Mouse (Mus musculus) midbrain, embryonic 10.5 days (tissue): Measurements from ENCODE around the gene Myof. TPM values are rescaled to one million over a fixed set of nuclear protein-coding genes. Genes with fewer than 3 reads are reported as not detected.
A peak's percentile ranks its signal among the peaks of the same experiment; 100 is the strongest.

ENCODE experiments used
- DNase-seq: peaks from one replicate; pipeline ENCODE4 v3.0.0-alpha.2; 2017; ENCODE audit warnings: low spot score
- H3K27ac ChIP-seq: fragments of 300-500 bp; sonication (generic); replicated peaks from 2 replicates; pipeline ENCODE4 v1.5.1; 2016; ENCODE audit warnings: mild to moderate bottlenecking
- H3K27me3 ChIP-seq: fragments of 300-500 bp; sonication (generic); 2 replicates; pipeline ENCODE4 v1.6.1; 2016; ENCODE audit warnings: low read depth, mild to moderate bottlenecking; ENCODE audit not compliant: poor library complexity, severe bottlenecking
- H3K36me3 ChIP-seq: fragments of 300-500 bp; sonication (generic); 2 replicates; pipeline ENCODE4 v1.6.1; 2016; ENCODE audit warnings: mild to moderate bottlenecking, moderate library complexity
- H3K4me1 ChIP-seq: fragments of 300-500 bp; sonication (generic); 2 replicates; pipeline ENCODE4 v1.6.1; 2016
- H3K4me3 ChIP-seq: fragments of 300-500 bp; sonication (generic); 2 replicates; pipeline ENCODE4 v1.5.1; 2016; ENCODE audit warnings: mild to moderate bottlenecking, moderate library complexity
- H3K9me3 ChIP-seq: fragments of 300-500 bp; sonication (generic); replicated peaks from 2 replicates; pipeline ENCODE4 v1.6.1; 2016; ENCODE audit warnings: mild to moderate bottlenecking
- WGBS: fragments of 180-500 bp; shearing (Covaris S2); methylation state at CpG from one replicate; pipeline ENCODE4 v1.1.7; 2016; 5-methylcytosine and 5-hydroxymethylcytosine counted together
- polyA plus RNA-seq: library from polyadenylated mRNA; unstranded; fragments of >200 nt; fragmentation: Nextera tagmentation; extraction: Ambion mirVana; gene quantifications from 2 replicates; pipeline ENCODE4 v1.2.1, GENCODE M21; 2016

Gene Myof
- polyA plus RNA-seq: 1.5 and 2.2 TPM in 2 replicates

DNA sequence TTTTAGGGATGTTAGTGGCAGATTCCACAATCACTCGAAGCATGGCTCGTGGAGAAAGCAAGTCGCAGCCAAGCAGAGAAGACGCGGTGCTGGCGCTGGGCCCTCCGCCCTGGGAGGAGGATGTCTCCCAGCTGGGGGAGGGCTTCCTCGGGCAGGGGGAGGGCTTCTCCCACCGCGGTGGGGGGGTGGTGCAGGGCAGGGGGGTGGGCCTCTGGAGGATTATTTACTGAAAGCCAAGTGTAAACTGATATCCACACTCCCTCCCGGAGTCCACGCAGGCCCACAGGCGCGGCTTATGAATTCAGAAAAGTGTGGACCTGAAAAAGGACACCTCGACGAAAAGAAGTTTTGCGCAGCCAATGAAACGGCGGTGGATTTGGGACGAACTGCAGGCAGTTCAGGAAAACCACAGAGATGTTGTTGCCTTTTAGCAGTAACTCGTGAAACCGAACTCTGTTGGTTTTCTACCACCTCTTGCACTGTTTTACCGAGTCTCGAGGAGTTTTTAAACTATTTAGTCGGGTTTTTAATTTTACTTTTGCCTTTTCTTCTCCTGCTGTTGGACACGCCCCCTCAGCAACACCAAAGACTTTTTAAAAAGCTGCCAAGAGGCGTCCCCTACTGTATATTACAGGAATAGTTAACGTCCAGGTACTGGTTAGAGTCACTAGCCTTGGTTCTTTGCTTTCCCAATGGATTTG is at the start of gene Myof:
Gene Myof (minus strand): TSS at position 297 of the 701 bp plus-strand sequence.
- Histone ChIP-seq H3K4me3 (peak within 1 kb of the TSS; percentile 58), H3K27me3 (peaks cover 41% of the 10 kb centered on the region), H3K27ac (0 out of 2 replicates have a peak within 1 kb of the TSS, but pooled peaks have one; percentile 24), H3K9me3 (no peaks in the 10 kb centered on the region), H3K36me3 (no peaks in the 10 kb centered on the region), H3K4me1 (peaks cover 16% of the 10 kb centered on the region)
- WGBS: 1% methylated on average over 28 of the region's 28 CpGs
- DNase-seq: peak; percentile 59

DNA sequence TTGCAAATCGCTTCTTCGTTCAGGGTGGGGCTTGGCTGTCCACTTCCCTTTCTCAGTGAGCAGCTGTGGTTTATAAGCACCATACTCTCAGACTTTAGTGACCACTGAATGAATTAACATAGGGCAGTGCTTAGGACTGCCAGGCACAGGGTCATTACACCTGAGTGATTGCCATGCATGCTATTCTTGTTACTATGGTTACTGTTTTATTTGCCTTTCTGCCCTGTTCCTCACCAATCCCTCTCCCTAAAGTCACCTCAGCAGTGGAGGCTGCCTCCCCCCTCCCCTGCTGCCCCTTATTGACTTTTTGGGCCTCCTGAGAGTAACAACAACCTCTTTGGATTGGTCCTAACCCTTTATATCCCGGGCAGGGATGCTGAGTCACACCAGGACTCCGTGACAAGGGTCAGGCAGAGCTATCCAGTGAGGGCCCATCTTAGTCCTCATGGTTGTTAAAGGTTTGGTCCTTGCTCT is 48.2 kb upstream of the Myof start:
- Histone ChIP-seq H3K27ac (no peak overlapping the region), H3K4me3 (no peak overlapping the region), H3K4me1 (peaks cover 12% of the 10 kb centered on the region), H3K27me3 (peaks cover 28% of the 10 kb centered on the region), H3K9me3 (no peaks in the 10 kb centered on the region), H3K36me3 (no peaks in the 10 kb centered on the region)
- 57% methylated on average over 4 of the region's 4 CpGs for WGBS
- DNase-seq: no peak

DNA sequence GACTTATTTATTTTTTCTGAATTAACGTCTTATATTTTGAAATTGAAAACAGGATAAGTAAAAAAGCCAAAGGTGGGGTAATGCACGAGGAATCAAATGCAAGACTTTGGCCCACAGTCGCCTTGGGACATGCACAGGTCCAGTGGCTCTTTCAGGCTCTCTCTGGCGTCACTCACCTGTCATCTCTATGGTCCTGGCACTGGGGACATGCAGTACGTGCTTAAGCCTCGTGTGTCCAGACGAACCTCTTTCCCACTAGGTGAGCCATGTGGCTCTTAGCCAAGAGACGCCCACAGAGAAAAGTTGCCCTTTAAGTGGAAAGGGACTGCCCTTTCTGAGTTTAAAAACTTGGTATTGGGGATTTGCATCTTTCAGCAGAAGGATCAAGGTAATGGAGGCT is 46.0 kb upstream of the Myof start:
- no peak for DNase-seq
- Histone ChIP-seq H3K27ac (no peak overlapping the region), H3K27me3 (peaks cover 10% of the 10 kb centered on the region), H3K4me3 (no peak overlapping the region), H3K9me3 (no peaks in the 10 kb centered on the region), H3K36me3 (no peaks in the 10 kb centered on the region), H3K4me1 (peaks cover 9% of the 10 kb centered on the region)
- WGBS: 88% methylated on average over 8 of the region's 8 CpGs

DNA sequence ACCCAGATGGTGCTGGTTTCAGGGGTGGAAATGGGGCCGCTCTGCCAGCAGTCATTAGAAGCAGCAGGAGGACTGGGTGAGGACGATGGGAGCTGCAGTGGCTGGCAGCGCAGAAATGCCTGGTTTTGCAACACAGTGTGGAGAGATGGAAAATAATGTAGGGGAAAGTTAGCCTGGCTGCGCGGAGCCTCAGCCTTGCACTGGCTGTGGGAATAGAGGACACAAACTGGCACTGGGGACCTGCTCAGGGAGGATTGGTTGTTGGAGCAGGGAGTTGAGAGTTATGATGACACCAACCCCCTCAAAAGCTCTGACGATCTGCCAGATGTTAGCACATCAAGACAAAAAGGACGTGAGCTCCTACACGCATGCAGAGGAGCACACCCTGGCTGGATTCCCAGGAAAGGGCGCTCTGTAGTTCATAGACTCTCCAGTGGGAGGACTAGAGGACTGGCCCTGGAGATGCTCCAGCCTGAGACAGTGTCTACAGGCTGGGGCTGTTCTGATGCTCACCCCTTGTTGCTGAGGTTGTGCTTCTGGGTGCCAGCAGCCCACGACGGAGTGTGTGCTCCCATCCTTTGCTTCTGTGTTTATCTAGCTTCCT is 43.7 kb upstream of the Myof start:
- WGBS: 71% methylated on average over 11 of the region's 11 CpGs
- Histone ChIP-seq H3K4me1 (peaks cover 7% of the 10 kb centered on the region), H3K36me3 (no peaks in the 10 kb centered on the region), H3K9me3 (no peaks in the 10 kb centered on the region), H3K4me3 (no peak overlapping the region), H3K27ac (no peak overlapping the region), H3K27me3 (no peaks in the 10 kb centered on the region; the same call in 1 of the 2 replicates)
- DNase-seq: no peak

DNA sequence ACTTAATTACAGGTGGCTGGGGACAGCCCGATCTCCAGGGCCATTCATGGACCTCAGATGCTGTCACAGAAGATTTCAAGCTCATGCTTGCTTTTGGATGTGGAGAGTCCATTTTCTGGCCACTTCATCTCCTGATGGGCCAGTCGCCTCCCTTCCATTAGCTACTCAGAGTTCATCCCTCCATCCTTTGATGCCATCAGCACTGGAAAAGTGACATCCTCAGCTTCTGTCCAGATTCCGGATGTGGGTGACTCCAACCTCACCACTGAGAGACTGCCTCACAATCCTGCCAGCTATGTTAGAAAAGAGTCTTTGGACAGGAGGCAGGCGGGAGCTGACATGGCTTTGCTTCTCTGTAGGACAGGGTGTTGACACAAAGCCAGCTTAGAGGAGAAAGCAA is 42.5 kb upstream of the Myof start:
- Histone ChIP-seq H3K4me3 (no peak overlapping the region), H3K27ac (no peak overlapping the region), H3K27me3 (no peaks in the 10 kb centered on the region; the same call in 1 of the 2 replicates), H3K36me3 (no peaks in the 10 kb centered on the region), H3K9me3 (no peaks in the 10 kb centered on the region), H3K4me1 (no peaks in the 10 kb centered on the region)
- WGBS: 87% methylated on average over 4 of the region's 4 CpGs
- no peak for DNase-seq

DNA sequence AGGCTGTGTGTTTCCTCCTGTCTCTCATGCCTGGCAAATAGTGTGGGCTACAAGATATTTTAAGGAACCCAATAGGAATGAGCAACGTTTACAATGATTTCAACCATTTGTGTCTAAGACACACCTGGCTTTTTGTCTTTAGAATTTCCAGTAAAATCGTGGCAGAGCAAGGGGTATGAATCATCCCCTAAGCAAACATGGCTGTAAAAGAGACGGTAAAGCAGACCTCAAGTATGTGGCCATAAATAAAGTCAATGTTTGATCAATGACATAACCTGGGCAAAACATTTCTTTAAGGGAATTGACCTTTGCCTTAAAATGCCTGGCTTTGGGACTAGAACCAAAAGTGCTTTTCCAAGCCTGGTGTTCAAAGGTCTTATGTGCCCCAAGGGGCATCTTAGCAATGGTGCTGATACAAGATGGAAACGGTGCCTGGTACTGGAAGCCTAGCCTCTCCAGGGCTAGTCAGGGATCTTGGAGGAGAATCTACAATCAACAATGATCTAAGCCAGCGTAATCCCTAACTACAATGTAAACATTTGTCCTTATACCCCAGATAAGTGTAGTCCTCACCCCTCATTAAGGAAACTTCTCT is 39.7 kb upstream of the Myof start:
- H3K36me3 ChIP-seq: no peaks in the 10 kb centered on the region
- H3K4me1 ChIP-seq: no peaks in the 10 kb centered on the region
- DNase-seq: no peak
- no peak overlapping the region for H3K27ac ChIP-seq
- no peak overlapping the region for H3K4me3 ChIP-seq
- no peaks in the 10 kb centered on the region for H3K9me3 ChIP-seq
- WGBS: 73% methylated on average over 5 of the region's 5 CpGs
- no peaks in the 10 kb centered on the region; the same call in 1 of the 2 replicates for H3K27me3 ChIP-seq

DNA sequence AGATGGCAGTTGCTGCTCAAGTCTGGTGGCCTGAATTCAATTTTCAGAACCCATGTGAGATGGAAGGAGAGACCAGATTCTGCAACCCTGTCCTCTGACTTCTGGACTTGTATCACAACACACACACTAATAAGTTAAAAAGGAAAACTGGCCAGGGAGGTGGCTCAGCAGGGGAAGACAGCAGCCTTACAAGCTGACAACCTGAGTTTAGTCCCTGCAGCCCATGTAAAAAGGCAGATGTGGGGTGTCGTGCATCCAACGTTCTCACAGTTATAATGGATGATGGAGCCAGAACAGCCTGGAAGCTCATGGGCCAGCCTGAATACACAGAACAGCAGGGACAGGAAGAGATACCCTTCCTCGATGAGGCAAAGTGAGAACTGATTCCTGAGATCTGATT is 38.0 kb upstream of the Myof start:
- no peak for DNase-seq
- Histone ChIP-seq H3K9me3 (no peaks in the 10 kb centered on the region), H3K4me1 (no peaks in the 10 kb centered on the region), H3K27ac (no peak overlapping the region), H3K27me3 (no peaks in the 10 kb centered on the region), H3K36me3 (no peaks in the 10 kb centered on the region), H3K4me3 (no peak overlapping the region)
- 85% methylated on average over 3 of the region's 3 CpGs for WGBS

DNA sequence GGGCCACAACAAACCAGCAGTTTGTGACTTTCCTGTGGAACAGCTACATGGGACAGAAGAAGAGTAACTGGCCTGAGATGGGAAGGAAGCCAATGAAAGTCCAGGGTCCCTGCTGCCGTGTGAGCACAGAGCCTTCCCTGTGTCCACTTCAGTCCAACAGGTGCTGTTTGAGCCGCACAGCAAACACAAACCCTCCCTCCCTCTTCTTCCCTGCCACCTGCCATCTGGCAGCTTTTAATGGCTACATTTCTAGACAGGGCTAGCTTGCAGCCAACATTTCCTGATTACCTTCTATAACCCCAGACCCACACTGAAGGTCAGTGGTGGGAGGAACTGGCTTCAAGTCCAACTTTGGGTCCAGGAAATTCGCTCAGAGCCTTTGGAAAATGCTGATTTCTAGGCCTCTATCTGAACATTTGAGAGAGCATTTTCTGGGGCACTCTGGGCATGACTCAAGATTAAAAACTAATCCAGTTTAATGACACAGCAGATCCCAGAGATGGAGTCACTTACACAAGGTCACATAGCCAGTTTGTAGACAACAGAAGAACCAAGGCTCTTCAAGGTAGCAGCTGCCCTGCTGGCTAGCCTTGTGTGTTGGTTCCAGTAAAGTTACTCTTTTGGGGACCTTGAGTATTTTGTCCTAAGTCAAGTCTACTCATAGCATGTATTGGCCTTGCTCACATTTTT is 34.6 kb upstream of the Myof start:
- no peaks in the 10 kb centered on the region for H3K27me3 ChIP-seq
- H3K27ac ChIP-seq: no peak overlapping the region
- no peaks in the 10 kb centered on the region for H3K4me1 ChIP-seq
- H3K4me3 ChIP-seq: no peak overlapping the region
- no peaks in the 10 kb centered on the region for H3K9me3 ChIP-seq
- peaks cover 26% of the 10 kb centered on the region for H3K36me3 ChIP-seq
- no peak for DNase-seq
- WGBS: 91% methylated on average over 3 of the region's 3 CpGs

DNA sequence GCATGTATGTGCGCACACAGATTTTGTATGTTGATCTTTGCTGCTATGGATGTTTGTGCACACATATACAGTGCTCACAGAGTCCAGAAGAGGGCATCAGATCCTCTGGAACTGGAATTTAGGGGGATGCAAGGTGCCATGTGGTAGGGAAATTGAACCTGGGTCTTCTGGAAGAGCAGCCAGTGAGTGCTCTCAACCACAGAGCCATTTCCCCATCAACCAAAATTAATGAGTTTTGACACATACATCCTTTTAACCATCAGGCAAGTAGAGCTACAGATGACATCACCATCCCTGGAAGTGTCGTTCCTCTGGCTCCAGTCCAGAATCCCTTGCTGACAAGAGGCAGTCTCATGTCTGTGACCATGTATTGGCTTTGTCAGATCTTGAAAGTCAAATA is 32.9 kb upstream of the Myof start:
- H3K4me3 ChIP-seq: no peak overlapping the region
- DNase-seq: no peak
- H3K36me3 ChIP-seq: peaks cover 44% of the 10 kb centered on the region
- no peaks in the 10 kb centered on the region for H3K4me1 ChIP-seq
- no peaks in the 10 kb centered on the region for H3K9me3 ChIP-seq
- no peak overlapping the region for H3K27ac ChIP-seq
- H3K27me3 ChIP-seq: no peaks in the 10 kb centered on the region
- WGBS: 90% methylated on average over 2 of the region's 2 CpGs

DNA sequence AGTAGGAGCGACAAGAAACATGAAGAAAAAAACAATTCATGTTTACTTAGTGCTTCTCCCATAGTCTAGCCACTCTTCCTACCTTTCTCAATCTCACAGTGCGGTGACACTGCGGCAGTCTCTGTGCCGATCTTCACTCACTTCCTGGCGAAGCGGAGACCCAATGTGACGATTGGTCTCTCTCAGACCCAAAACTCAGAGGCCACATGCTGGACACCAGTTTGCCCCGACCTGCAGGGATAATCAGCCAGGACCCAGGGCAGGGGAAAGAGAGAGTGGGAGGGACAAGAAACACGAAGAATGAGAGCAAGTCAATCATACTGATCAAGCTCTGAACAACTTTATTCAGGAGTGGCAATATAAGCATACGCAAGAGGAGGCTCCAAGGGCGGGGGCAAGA is 31.7 kb upstream of the Myof start:
- 83% methylated on average over 11 of the region's 11 CpGs for WGBS
- H3K4me3 ChIP-seq: no peak overlapping the region

DNA sequence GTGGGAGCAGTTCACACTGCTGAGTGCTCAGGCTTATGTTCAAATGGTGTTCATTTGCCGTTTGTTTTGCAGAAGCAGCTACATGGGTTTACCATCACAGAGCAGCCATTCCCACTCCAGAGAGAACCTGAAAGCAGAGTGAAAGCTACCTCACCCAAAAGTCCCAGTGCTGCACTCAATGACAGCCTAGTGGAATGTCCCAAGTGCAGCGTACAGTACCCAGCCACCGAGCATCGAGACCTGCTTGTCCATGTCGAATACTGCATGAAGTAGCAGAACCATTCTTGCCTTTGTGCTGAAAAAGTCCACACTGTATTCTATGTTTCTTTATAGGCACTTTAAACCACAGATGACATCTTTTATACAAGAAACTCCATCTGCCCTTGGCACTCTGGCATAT is 29.8 kb upstream of the Myof start:
- Histone ChIP-seq H3K9me3 (no peaks in the 10 kb centered on the region), H3K4me1 (no peaks in the 10 kb centered on the region), H3K36me3 (peaks cover 74% of the 10 kb centered on the region), H3K4me3 (no peak overlapping the region), H3K27ac (no peak overlapping the region), H3K27me3 (no peaks in the 10 kb centered on the region)
- WGBS: 96% methylated on average over 5 of the region's 5 CpGs
- DNase-seq: no peak

More for the DNA sequence above, 31.7 kb upstream of the Myof start:
- Histone ChIP-seq H3K9me3 (no peaks in the 10 kb centered on the region), H3K27ac (no peak overlapping the region), H3K4me1 (no peaks in the 10 kb centered on the region), H3K27me3 (no peaks in the 10 kb centered on the region), H3K36me3 (peaks cover 56% of the 10 kb centered on the region)
- DNase-seq: no peak

DNA sequence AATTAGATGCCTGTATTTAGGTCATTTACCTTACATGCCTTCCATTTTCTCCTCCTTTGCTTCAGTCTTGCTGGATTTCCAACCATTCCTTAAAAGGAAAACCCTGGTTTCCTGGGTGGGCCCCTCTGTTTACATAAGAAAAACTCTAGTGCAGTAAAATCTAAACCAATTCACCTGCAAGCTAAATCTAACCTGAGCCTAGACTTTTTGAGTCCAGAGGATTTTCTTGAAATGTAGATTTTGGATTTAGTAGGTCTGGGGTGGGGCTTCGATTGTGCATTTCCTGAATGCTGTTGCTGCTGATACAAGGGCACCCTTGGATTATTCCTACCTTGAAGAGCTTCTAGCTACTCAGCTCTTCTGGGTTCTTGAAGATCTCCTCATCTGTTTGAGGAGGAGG is 20.7 kb upstream of the Myof start:
- Histone ChIP-seq H3K4me3 (no peak overlapping the region), H3K27me3 (no peaks in the 10 kb centered on the region), H3K36me3 (peaks cover 90% of the 10 kb centered on the region), H3K4me1 (no peaks in the 10 kb centered on the region), H3K9me3 (no peaks in the 10 kb centered on the region), H3K27ac (no peak overlapping the region)
- DNase-seq: no peak
- WGBS: 98% methylated on average over 1 of the region's 1 CpGs
